In genomic region chr13:43030222-43030621, GRCm38 (mm10) we compare ENCODE assay signal across 14 mouse cellular contexts.
"Had no signal": no experiment of that assay in that cellular context is flagged by ENCODE, and none has a peak within 500 bp of the region (broad histone marks: within the 10 kb centered on the region; RNA-seq: fewer than 3 reads in every experiment).

No protein-coding gene starts in this region.

- H3K27ac ChIP-seq: midbrain, embryonic 10.5 days; midbrain, embryonic 12.5 days; midbrain, embryonic 15.5 days; neural tube, embryonic 12.5 days; stomach, embryonic 15.5 days; stomach, postnatal 0 days had no signal

- H3K9ac ChIP-seq: lung, embryonic 14.5 days; midbrain, embryonic 12.5 days; midbrain, embryonic 15.5 days; neural tube, embryonic 12.5 days; stomach, embryonic 15.5 days had no signal

- H3K9me3 ChIP-seq: neural tube, embryonic 12.5 days; stomach, embryonic 15.5 days had no signal

- H3K4me1 ChIP-seq: midbrain, embryonic 15.5 days; neural tube, embryonic 12.5 days; stomach, embryonic 15.5 days had no signal

- H3K4me2 ChIP-seq: lung, embryonic 14.5 days; midbrain, embryonic 12.5 days; midbrain, embryonic 15.5 days; neural tube, embryonic 12.5 days; stomach, embryonic 15.5 days had no signal

- ATAC-seq: midbrain, embryonic 15.5 days had no signal

- H3K27me3 ChIP-seq: midbrain, embryonic 12.5 days; midbrain, embryonic 15.5 days; neural tube, embryonic 12.5 days; stomach, embryonic 15.5 days had no signal

- H3K4me3 ChIP-seq: midbrain, embryonic 10.5 days; midbrain, embryonic 12.5 days; midbrain, embryonic 15.5 days; neural tube, embryonic 12.5 days; stomach, embryonic 15.5 days had no signal

- H3K36me3 ChIP-seq: midbrain, embryonic 10.5 days; midbrain, embryonic 12.5 days; midbrain, embryonic 15.5 days; neural tube, embryonic 12.5 days; stomach, embryonic 15.5 days had no signal

- DNase-seq: lung, adult 18-20 months; lung, embryonic 14.5 days; lung, postnatal 10 days; lung, postnatal 4 days; right cerebral cortex, postnatal 14 days; thymus, adult 18-20 months; thymus, postnatal 14 days; thymus, postnatal 36 days had no signal
